Mouse (Mus musculus): ENCODE measurements around the gene Sipa1l1. TPM values are rescaled to one million over a fixed set of nuclear protein-coding genes. Genes with fewer than 3 reads are reported as not detected.

Gene Sipa1l1
- polyA plus RNA-seq, 1 experiment from 2014 or later: 34.8 TPM

DNA sequence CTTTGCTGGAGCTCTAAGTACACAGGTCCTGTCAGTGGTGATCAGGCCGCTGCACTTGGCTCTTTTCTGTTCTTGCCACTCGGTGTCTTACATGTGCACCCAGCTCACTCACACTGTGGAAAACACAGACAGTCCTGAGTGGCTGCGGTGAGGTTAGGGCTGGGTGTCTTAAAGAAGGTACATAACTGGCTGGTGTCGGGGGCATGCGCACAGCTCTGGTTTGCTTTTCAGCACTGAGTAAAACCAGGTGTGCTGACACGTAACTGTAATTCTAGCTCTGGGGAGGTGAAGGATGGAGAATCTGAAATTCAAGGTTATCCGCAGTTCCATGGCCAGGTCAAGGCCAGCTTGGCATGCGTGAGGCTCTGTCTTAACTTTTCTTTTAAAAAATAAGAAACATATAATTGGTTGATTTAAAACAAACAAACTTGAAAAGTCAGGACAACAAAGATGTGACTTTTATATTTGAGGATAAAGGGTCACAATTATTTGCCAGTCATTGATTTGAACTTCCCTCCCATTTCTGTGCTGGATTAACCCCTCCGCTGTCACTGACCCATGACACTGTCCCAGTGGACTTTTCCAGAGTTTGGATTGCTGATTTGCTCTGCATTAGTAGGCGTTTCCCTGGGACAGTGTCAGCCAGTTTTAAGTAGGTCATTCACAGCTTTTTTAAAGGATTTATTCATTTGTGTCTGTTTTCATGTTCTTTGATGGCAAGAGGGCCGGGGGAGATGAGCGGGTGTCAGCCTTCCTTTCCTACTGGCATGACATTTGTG, 163.9 kb downstream of the Sipa1l1 start:
- no peaks in the 10 kb centered on the region for H3K9me3 ChIP-seq
- H3K27me3 ChIP-seq: no peaks in the 10 kb centered on the region
- no peak overlapping the region for H3K4me3 ChIP-seq
- WGBS: 43% methylated on average over 12 of the region's 12 CpGs
- H3K27ac ChIP-seq: no peak overlapping the region
- ATAC-seq (ENCODE audit: insufficient number of reproducible peaks, insufficient read depth, low FRiP score, low TSS enrichment, low read depth): no peak
- H3K4me2 ChIP-seq: no peak overlapping the region
- H3K9ac ChIP-seq: no peak overlapping the region
- 0 out of 2 replicates have a peak, but pooled peaks cover 6% of the 10 kb centered on the region for H3K36me3 ChIP-seq
- peaks cover 33% of the 10 kb centered on the region for H3K4me1 ChIP-seq

GRCm38 (mm10) chr12:82333999-82334398, 164.9 kb downstream of the Sipa1l1 start:
- ATAC-seq (ENCODE audit: insufficient number of reproducible peaks, insufficient read depth, low FRiP score, low TSS enrichment, low read depth): no peak
- Histone ChIP-seq H3K36me3 (0 out of 2 replicates have a peak, but pooled peaks cover 6% of the 10 kb centered on the region), H3K4me2 (no peak overlapping the region), H3K27me3 (no peaks in the 10 kb centered on the region), H3K9ac (no peak overlapping the region), H3K4me3 (no peak overlapping the region), H3K9me3 (no peaks in the 10 kb centered on the region), H3K27ac (no peak overlapping the region), H3K4me1 (peaks cover 37% of the 10 kb centered on the region)
- WGBS: 43% methylated on average over 5 of the region's 5 CpGs

GRCm38 (mm10) chr12:82334550-82334949, 165.4 kb downstream of the Sipa1l1 start:
- peak overlapping the region; percentile 28; the same call in 1 of the 2 replicates for H3K27ac ChIP-seq
- peaks cover 43% of the 10 kb centered on the region for H3K4me1 ChIP-seq
- ATAC-seq (ENCODE audit: insufficient number of reproducible peaks, insufficient read depth, low FRiP score, low TSS enrichment, low read depth): no peak

GRCm38 (mm10) chr12:82335095-82335494, 166.0 kb downstream of the Sipa1l1 start:
- 39% methylated on average over 1 of the region's 1 CpGs for WGBS
- Histone ChIP-seq H3K9me3 (no peaks in the 10 kb centered on the region), H3K9ac (no peak overlapping the region), H3K27me3 (no peaks in the 10 kb centered on the region), H3K27ac (peak overlapping the region; percentile 28; the same call in 1 of the 2 replicates), H3K4me3 (no peak overlapping the region), H3K4me1 (peaks cover 48% of the 10 kb centered on the region), H3K4me2 (no peak overlapping the region), H3K36me3 (0 out of 2 replicates have a peak, but pooled peaks cover 6% of the 10 kb centered on the region)
- ATAC-seq (ENCODE audit: insufficient number of reproducible peaks, insufficient read depth, low FRiP score, low TSS enrichment, low read depth): no peak

More at GRCm38 (mm10) chr12:82334550-82334949, 165.4 kb downstream of the Sipa1l1 start:
- Histone ChIP-seq H3K4me2 (no peak overlapping the region), H3K9ac (no peak overlapping the region), H3K27me3 (no peaks in the 10 kb centered on the region), H3K36me3 (0 out of 2 replicates have a peak, but pooled peaks cover 6% of the 10 kb centered on the region), H3K4me3 (no peak overlapping the region), H3K9me3 (no peaks in the 10 kb centered on the region)
- 47% methylated on average over 4 of the region's 4 CpGs for WGBS

GRCm38 (mm10) chr12:82338550-82338949, 169.4 kb downstream of the Sipa1l1 start:
- H3K36me3 ChIP-seq: peaks cover 16% of the 10 kb centered on the region
- H3K4me1 ChIP-seq: peaks cover 34% of the 10 kb centered on the region
- no peak overlapping the region for H3K4me2 ChIP-seq
- H3K9ac ChIP-seq: no peak overlapping the region
- no peaks in the 10 kb centered on the region for H3K27me3 ChIP-seq
- WGBS: 86% methylated on average over 4 of the region's 4 CpGs
- no peaks in the 10 kb centered on the region for H3K9me3 ChIP-seq
- ATAC-seq (ENCODE audit: insufficient number of reproducible peaks, insufficient read depth, low FRiP score, low TSS enrichment, low read depth): no peak
- H3K27ac ChIP-seq: no peak overlapping the region
- no peak overlapping the region for H3K4me3 ChIP-seq

- no peaks in the 10 kb centered on the region for H3K27me3 ChIP-seq
- H3K27ac ChIP-seq: peak overlapping the region; percentile 35; the same call in 1 of the 2 replicates
- H3K9ac ChIP-seq: peak overlapping the region; percentile 55
- ATAC-seq (ENCODE audit: insufficient number of reproducible peaks, insufficient read depth, low FRiP score, low TSS enrichment, low read depth): no peak
- no peaks in the 10 kb centered on the region for H3K9me3 ChIP-seq
- peak overlapping the region; percentile 60 for H3K4me2 ChIP-seq
- peaks cover 26% of the 10 kb centered on the region for H3K4me1 ChIP-seq
- peak overlapping the region; percentile 31 for H3K4me3 ChIP-seq
- 6% methylated on average over 18 of the region's 18 CpGs for WGBS
- peaks cover 16% of the 10 kb centered on the region for H3K36me3 ChIP-seq
These were observed 170.2 kb downstream of the Sipa1l1 start for GRCm38 (mm10) chr12:82339221-82339861.

GRCm38 (mm10) chr12:82340196-82340918, 171.2 kb downstream of the Sipa1l1 start:
- no peak overlapping the region for H3K9ac ChIP-seq
- ATAC-seq (ENCODE audit: insufficient number of reproducible peaks, insufficient read depth, low FRiP score, low TSS enrichment, low read depth): no peak
- peak overlapping the region; percentile 60; the same call in 1 of the 2 replicates for H3K4me2 ChIP-seq
- peaks cover 16% of the 10 kb centered on the region for H3K4me1 ChIP-seq
- WGBS: 69% methylated on average over 6 of the region's 6 CpGs
- no peaks in the 10 kb centered on the region for H3K9me3 ChIP-seq
- H3K27ac ChIP-seq: no peak overlapping the region
- H3K27me3 ChIP-seq: no peaks in the 10 kb centered on the region
- peaks cover 16% of the 10 kb centered on the region for H3K36me3 ChIP-seq
- H3K4me3 ChIP-seq: no peak overlapping the region; the same call in 1 of the 2 replicates

GRCm38 (mm10) chr12:82341181-82341580, 172.1 kb downstream of the Sipa1l1 start:
- peaks cover 16% of the 10 kb centered on the region for H3K36me3 ChIP-seq
- no peak overlapping the region for H3K4me3 ChIP-seq
- no peak overlapping the region for H3K4me2 ChIP-seq
- H3K4me1 ChIP-seq: peaks cover 16% of the 10 kb centered on the region
- H3K27me3 ChIP-seq: no peaks in the 10 kb centered on the region
- ATAC-seq (ENCODE audit: insufficient number of reproducible peaks, insufficient read depth, low FRiP score, low TSS enrichment, low read depth): no peak
- no peaks in the 10 kb centered on the region for H3K9me3 ChIP-seq
- H3K9ac ChIP-seq: no peak overlapping the region
- no peak overlapping the region for H3K27ac ChIP-seq
- WGBS: 94% methylated on average over 8 of the region's 8 CpGs

DNA sequence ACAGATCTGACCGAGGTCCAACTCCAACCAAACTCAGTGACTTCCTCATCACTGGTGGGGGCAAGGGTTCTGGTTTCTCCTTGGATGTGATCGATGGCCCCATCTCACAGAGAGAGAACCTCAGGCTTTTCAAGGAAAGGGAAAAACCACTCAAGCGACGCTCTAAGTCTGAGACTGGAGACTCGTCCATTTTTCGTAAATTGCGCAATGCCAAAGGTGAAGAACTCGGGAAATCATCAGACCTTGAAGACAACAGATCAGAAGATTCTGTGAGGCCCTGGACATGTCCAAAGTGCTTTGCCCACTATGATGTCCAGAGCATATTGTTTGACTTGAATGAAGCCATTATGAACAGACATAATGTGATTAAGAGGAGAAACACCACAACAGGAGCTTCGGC, 172.6 kb downstream of the Sipa1l1 start:
- ATAC-seq (ENCODE audit: insufficient number of reproducible peaks, insufficient read depth, low FRiP score, low TSS enrichment, low read depth): no peak
- WGBS: 96% methylated on average over 9 of the region's 9 CpGs
- H3K27me3 ChIP-seq: no peaks in the 10 kb centered on the region

GRCm38 (mm10) chr12:82350082-82350481, 181.0 kb downstream of the Sipa1l1 start:
- 77% methylated on average over 4 of the region's 11 CpGs for WGBS
- no peaks in the 10 kb centered on the region for H3K9me3 ChIP-seq
- H3K4me3 ChIP-seq: no peak overlapping the region
- no peak overlapping the region for H3K27ac ChIP-seq
- no peak overlapping the region for H3K4me2 ChIP-seq
- ATAC-seq (ENCODE audit: insufficient number of reproducible peaks, insufficient read depth, low FRiP score, low TSS enrichment, low read depth): no peak
- no peaks in the 10 kb centered on the region for H3K27me3 ChIP-seq
- no peak overlapping the region for H3K9ac ChIP-seq
- H3K36me3 ChIP-seq: no peaks in the 10 kb centered on the region
- peaks cover 12% of the 10 kb centered on the region for H3K4me1 ChIP-seq

More for the DNA sequence above, 172.6 kb downstream of the Sipa1l1 start:
- Histone ChIP-seq H3K9me3 (no peaks in the 10 kb centered on the region), H3K4me1 (peaks cover 16% of the 10 kb centered on the region), H3K36me3 (peaks cover 16% of the 10 kb centered on the region), H3K4me2 (no peak overlapping the region), H3K27ac (no peak overlapping the region), H3K9ac (no peak overlapping the region), H3K4me3 (no peak overlapping the region)

DNA sequence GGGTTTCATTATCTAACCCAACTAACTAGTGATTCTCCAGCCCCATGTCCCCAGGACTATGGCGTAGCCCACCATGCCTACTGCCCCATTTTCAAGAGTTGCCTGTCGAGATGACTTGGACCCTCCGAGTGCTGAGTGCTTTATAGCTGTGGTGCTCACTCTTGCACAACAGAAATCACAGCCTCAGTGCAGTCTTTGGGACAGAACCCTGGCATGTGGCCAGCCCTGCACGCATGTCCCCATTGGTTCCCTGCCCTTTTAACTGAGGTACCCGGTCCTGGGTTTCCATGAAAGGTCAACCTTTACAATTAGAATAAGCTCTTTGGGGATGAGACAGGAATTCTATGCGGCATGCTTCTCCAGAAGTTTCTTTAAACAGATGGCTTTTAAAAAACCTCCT, 181.8 kb downstream of the Sipa1l1 start:
- no peak overlapping the region for H3K27ac ChIP-seq
- no peak overlapping the region for H3K9ac ChIP-seq
- WGBS: 85% methylated on average over 6 of the region's 6 CpGs
- no peaks in the 10 kb centered on the region for H3K9me3 ChIP-seq
- H3K36me3 ChIP-seq: no peaks in the 10 kb centered on the region
- H3K27me3 ChIP-seq: no peaks in the 10 kb centered on the region
- no peak for ATAC-seq (ENCODE audit: insufficient number of reproducible peaks, insufficient read depth, low FRiP score, low TSS enrichment, low read depth)
- H3K4me2 ChIP-seq: no peak overlapping the region
- H3K4me3 ChIP-seq: no peak overlapping the region
- peaks cover 19% of the 10 kb centered on the region for H3K4me1 ChIP-seq
